Mouse (Mus musculus) G1E (cell line): ENCODE measurements around the gene Mea1.

Experiments used
- CTCF ChIP-seq: IDR thresholded peaks from 2 replicates; pipeline ENCODE4 v1.5.1; 2012; ENCODE audit warnings: low read depth, low read length, inconsistent platforms, mixed read lengths
- GATA1 ChIP-seq: IDR thresholded peaks from 2 replicates; pipeline ENCODE4 v1.6.1; 2012; ENCODE audit warnings: borderline replicate concordance, low read length, inconsistent platforms, mixed read lengths

DNA sequence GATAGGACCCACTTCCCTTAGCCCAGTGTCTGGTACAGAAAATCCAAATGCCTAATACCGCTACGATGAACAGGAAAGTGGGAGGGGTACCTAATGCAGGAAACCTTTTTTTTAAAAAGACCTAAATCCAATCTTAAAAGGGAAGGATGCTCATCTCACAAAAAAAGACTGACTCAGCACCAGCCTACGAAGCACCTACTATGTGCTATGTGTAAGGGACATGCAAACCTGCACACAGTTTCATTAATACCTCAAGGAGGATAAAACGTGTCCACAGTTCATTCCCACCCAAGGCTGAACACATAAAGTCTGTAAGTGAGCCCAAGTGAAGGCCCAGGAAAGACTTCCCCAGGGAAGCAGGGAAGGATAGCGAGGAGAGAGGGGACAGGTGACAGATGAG lies 23.9 kb downstream of the Mea1 start:
- TF ChIP-seq GATA1 (no peak), CTCF (no peak)
